Mouse (Mus musculus): ENCODE results near the gene 1700024G13Rik.
"Not testable (repeated sequence)": the region's sequence is repeated elsewhere in the genome, so short reads cannot be mapped to it uniquely, and the experiment has no call there.

Gene 1700024G13Rik

DNA sequence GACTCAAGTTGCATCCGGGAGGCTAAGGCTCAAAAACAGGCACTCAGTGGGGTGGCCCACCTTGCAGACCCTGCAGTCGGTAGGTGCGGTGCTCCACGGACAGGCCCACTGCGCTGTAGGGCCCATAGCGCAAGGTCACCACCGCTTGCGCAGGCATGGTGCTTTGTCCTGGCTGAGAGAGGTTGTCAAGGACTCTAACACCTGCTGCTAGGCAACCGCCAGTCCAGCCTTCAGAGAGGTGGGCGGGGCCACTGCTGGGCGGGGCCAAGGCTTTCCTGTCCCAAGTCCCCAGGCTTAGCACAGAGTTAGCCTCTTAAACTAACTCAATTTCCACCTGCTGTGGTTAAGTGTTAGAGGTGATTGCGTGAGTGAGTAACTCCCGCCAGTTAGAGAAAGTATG, at the start of gene 1700024G13Rik:
1700024G13Rik (minus strand) TSS at position 196 of the 400 bp plus-strand sequence.
- peak; percentile 73 to 83 for DNase-seq

GRCm38 (mm10) chr14:32437352-32437793, 49.2 kb upstream of the 1700024G13Rik start:
- no peak for DNase-seq

GRCm38 (mm10) chr14:32429030-32429602, 40.9 kb upstream of the 1700024G13Rik start:
- no peak for DNase-seq

- no peak for DNase-seq
These were observed 35.8 kb upstream of the 1700024G13Rik start for GRCm38 (mm10) chr14:32423946-32424345.

DNA sequence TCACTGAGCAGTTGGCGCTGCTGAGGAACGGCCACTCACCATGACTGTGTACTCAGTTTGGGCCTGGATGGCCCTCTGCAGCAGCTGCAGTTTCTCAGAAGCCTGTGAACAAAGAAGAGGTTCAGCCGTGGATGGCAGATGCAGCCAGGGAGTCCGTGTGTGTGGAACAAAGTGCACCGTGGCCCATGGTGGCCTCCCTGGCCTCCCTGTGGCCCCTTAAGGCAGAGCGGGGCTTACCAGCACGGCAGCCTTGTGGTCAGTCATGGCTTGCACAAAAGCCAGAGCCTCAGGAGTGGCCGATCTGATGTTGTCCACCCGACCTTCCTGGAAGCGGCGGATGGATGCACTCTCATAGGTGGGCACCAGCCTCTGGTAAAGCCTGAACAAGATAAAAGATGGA, 30.6 kb upstream of the 1700024G13Rik start:
- no peak for DNase-seq

GRCm38 (mm10) chr14:32412075-32412474, 23.9 kb upstream of the 1700024G13Rik start:
- no peak for DNase-seq

- no peak for DNase-seq
These were observed 21.9 kb upstream of the 1700024G13Rik start for GRCm38 (mm10) chr14:32410084-32410483.

- not testable (repeated sequence) for DNase-seq
These were observed 17.2 kb upstream of the 1700024G13Rik start for GRCm38 (mm10) chr14:32405399-32405798.

GRCm38 (mm10) chr14:32381619-32382018, 6.6 kb downstream of the 1700024G13Rik start:
- DNase-seq: no peak

DNA sequence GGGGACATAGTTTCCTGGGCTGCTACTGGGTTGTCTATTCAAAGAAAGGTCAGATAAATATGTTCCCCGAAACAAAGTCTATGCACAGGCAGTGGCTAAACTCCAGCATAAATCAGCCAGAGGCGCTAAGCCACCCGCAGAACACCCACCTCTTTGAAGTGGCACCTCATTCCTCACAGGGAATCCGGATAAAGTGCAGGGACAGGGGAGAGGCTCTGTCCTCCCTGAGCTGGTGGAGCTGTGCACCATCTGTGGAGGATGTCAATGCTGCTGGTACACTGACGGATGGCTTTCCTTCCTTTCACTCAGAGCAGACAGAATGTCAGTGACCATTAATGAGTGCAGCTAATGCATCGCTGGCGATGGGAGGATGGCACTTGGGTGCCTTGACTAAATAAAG, 7.1 kb downstream of the 1700024G13Rik start:
- DNase-seq: no peak

GRCm38 (mm10) chr14:32380099-32380480, 8.1 kb downstream of the 1700024G13Rik start:
- DNase-seq: peak in 1 of 2 experiments; percentile 2

- no peak for DNase-seq
These were observed 8.6 kb downstream of the 1700024G13Rik start for GRCm38 (mm10) chr14:32379395-32380098.

DNA sequence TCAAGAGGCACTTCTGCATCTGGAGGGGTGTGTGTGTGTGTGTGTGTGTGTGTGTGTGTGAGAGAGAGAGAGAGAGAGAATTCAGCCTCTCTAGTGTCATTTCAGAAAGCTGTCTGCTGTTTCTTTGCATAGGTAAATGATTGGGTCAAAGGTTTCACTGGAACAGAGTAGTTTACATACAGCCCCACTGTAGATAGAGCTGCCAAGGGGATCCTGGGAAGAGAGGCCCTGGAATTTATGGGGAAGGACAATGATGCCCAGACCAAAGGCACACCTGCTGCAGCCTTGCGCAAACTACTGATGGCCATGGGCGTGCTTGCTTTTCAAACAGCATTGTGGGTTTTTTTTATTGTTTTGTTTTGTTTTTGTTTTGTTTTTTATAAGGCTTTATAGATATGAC, 15.7 kb downstream of the 1700024G13Rik start:
- no peak for DNase-seq

GRCm38 (mm10) chr14:32369756-32370155, 18.4 kb downstream of the 1700024G13Rik start:
- DNase-seq: no peak

GRCm38 (mm10) chr14:32364359-32364758, 23.8 kb downstream of the 1700024G13Rik start:
- no peak for DNase-seq

- not testable (repeated sequence) for DNase-seq
These were observed 36.8 kb downstream of the 1700024G13Rik start for GRCm38 (mm10) chr14:32351181-32351920.

GRCm38 (mm10) chr14:32347307-32347706, 40.9 kb downstream of the 1700024G13Rik start:
- no peak for DNase-seq

- DNase-seq: no peak
These were observed 43.5 kb downstream of the 1700024G13Rik start for GRCm38 (mm10) chr14:32344694-32345093.

GRCm38 (mm10) chr14:32344176-32344575, 44.0 kb downstream of the 1700024G13Rik start:
- no peak for DNase-seq

DNA sequence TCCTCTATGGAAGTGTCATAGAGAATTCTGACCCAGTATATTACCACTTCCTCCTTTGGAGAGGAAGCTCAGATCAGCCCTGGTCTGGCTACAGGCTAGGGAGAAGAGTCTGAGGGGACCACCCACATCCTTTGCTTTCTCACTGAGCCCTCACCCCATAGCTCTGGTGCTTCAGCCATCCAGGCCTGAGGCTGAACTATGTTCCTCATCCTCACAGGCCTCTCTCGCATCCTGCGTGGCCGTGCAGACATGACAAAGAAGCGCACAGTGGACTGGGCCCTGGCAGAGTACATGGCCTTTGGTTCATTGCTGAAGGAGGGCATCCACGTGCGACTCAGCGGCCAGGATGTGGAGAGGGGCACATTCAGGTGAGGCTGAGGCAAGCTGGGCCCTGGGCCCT, 46.4 kb downstream of the 1700024G13Rik start:
- no peak for DNase-seq

DNA sequence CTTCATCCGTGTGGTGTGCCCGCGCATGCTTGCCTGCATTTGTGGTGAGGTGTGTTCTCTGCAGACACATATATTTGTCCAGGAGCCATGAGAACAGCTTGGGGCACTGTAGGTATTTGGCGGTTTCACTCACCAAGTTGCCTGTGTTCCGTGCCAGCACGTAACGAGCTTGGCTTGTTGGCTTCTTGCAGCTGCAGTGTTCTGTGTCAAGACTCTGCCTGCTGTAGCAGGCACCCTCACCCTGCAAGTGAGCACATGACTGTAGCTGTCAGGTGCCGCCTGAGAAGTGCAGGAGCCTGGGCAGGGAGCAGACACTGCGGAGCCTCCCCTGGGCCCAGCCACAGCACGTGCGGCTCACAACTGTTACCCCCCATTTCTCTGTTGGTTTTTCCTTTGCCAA, 51.6 kb downstream of the 1700024G13Rik start:
- DNase-seq: peak in 1 of 2 experiments; percentile 19

GRCm38 (mm10) chr14:32336021-32336420, 52.2 kb downstream of the 1700024G13Rik start:
- peak in 1 of 2 experiments; percentile 9 for DNase-seq
